Mouse (Mus musculus) megakaryocyte, embryonic 14.5 days (primary cell): ENCODE data around the gene Rapgef5.

Experiments used
- FLI1 ChIP-seq: IDR thresholded peaks from 2 replicates; pipeline ENCODE4 v1.6.1; 2012; ENCODE audit warnings: low read length, inconsistent platforms, mixed read lengths
- GATA1 ChIP-seq: IDR thresholded peaks from 3 replicates; pipeline ENCODE4 v1.6.1; 2012; ENCODE audit warnings: mixed read lengths, low read length, inconsistent platforms, borderline replicate concordance

GRCm38 (mm10) chr12:117513150-117513932, 2.9 kb upstream of the Rapgef5 start:
- TF ChIP-seq GATA1 (no peak), FLI1 (no peak)
